Mouse (Mus musculus) cerebellum, postnatal 10 days (tissue): Measurements from ENCODE around the gene Spen.

Experiments
- DNase-seq, 2 experiments: peaks; one replicate each; pipeline ENCODE4 v3.0.0; 2021; ENCODE audit warnings: mixed read lengths in 2 of 2

Spen gene

DNA sequence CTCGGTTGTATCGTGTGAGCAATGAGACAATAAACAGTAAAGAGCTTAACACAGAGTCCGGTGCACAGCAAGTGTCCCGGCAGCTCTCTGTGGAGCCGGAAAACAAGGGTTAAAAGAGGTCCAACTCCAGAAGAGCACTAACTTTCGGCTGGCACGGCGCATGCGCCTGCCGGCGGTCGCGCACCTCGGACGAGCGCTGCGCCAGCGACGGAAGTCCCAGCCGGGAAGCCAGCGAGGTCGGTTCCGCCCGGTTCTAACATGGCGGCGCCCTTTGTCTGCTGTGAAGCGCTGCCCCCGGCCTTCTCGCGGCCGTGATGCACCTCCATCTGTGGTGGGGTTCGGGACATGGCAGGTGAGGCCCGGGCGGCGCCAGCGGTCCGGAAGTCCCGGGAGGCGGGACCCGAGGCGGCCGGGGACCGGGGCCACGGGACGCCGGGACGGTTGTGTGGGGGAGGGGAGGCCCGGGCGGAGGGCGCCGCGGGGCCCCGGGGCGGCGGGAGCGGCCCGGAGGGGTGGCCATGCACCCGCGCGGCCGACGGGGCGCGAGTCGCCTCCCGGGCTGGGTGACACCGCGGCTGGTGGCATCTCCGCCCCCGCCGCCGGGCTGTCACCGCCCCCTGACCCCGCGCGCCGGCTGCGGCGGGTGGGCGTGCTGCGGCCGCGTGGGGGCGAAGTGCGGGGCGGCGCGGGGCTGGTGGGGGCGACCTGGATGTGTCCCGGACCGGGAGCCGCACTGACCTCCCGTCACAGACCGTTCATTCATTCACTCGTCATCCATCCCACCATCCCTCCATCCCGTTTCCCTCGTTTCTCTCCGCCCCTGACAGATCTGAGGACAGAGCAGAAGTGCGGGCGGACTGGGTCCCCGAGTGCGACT, 93.7 kb downstream of the Spen start, which contains the start of gene Zbtb17:
Zbtb17 (plus strand) TSS at position 204 of the 877 bp plus-strand sequence.
- peak; percentile 94 to 95 for DNase-seq

DNA sequence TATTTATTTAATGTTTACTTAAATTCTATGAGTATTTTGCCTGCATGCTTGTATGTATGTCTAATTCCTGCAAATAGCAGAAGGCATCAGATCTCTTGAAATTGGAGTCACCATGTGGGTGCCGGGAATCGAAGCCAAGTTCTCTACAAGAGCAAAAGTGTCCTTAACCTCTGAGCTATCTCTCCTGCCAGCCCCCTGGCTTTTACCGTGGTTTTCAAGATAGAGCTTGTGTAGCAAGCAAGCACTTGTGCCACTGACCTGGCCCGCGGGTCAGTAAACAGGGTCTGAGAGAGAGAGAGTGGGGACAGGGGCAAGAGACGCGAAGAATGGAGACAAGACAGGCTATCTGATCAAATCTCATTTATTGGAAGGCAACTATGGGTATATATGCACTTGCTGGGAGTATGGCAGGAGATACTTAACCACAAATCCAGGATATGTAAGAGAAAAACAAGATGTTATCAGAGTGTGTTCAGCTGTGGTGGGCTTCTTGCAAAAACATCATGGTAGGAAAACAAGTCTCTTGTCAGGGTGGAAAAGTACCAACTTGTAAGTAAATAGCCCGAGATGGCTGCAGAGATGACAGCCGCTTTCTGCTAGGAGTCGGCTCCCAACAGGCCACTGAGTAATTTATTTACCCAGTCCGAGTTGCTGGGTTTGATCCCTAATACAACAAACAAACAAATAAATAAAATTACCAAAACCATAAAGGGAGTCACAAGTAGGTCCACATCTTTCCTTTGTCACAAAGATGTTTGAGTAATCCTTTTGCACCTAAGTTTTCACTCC, 94.6 kb downstream of the Spen start:
- no peak for DNase-seq

DNA sequence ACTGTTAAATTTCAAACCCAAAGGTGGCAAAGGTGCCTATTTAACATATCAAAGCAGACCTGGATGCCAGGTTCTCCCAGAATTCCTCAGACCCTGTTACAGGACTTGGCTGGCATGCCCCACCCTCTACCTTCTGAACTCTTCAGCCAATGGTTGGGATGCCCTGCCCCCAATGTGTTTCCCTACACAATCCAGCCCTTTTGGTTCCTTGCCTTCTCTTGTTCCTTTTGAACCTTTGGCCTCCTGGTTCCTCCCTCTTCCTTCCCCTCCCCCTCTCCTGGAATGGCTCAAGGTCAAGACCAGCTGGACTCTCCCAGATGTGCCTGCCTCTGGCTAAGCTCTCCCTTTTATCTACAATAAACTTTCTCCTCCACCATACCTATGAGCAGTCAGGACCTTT, 97.5 kb downstream of the Spen start:
- no peak for DNase-seq

DNA sequence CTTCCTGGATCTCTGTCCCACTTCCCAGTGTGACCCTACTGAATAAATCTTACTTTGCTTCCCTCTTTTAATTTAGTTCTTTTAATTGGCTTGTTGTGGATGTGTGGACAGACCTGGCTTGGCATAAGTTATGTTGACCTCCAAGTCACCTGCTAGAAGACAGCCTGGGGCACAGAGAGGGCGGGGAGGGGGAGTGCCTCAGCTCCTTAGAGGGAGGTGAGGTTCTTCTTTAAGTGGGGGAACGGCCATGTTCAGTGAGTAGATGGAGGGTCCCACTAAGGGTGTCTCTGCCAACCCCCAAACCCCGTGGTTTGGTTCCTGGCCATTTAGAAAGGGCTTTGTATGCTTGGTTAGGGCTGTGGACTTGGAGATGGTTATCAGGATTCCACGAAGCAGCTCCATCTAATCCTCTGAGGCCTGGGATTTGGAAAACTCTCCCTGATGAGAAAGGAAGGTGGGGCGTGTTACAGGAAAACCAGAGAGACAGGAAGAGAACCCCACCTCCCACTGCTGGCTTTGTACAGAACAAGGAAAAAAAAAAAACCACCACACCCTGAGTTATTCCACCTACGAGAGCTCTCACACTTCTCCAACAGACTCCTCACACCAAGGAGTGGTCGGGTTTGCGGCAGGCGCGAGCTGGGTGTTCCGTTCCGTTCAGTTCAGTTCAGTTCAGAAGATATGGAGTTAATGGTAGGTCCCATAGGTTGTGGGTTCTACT, 99.2 kb downstream of the Spen start:
- DNase-seq: no peak

DNA sequence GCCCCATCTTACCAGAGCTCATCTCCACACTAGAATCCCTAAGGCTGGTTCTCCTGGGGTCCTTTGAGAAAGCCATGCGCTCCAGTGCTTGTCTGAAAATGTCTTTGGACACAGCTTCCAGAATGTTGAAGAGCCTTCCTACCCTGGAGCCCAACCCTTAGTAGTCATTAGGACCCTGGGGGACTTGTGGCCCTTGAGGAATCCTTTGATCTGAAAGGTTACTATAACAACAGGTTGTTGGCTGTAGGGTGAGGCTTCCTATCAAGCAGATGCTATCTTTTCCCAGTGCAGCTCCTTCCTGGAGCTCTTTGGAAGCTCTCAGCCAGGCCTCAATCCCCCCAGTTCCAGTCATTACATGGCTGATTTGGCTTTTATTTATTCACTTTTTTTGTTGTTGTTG, 102.4 kb downstream of the Spen start, which contains the start of gene Srarp:
Srarp (minus strand) TSS at position 132 of the 400 bp plus-strand sequence.
- DNase-seq: no peak

DNA sequence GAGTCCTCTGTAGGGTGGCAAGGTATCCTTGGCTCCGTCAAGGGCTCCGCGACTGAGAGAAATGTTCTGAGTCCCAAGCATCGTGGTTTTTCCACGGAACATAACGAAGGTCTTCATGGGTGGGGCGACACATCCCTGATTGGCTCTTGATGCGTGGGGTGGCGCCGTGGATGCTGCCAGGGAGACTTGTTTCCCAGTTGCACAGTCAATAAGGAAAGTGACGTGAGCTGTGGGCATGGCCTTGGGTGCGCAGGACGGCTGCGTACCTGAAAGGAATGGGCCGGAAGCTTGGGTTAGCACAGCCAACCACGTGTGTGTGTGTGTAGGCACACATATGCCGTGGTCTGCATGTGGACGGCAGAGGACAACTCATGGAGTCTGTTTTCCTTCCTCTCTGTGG, 105.2 kb downstream of the Spen start:
- DNase-seq: no peak

DNA sequence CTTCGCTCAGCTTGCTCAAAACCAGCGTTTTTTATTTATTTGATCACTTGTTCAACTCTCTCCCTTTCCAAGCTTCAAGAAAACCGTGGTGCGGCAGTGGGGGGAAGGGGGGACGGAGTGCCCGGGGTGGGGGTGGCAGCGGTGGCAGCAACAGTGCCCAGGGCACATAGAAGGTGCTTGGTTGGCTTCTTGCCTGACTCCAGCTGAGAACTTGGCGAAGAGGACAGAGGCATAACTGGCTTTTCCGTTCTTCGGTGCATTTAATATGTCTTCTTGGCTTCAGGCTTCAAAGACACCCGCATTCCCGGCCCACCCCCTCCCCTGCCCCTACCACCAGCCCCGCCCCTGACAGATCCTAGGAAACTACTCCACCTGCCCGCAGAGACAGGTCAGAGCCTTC, 105.7 kb downstream of the Spen start:
- peak; percentile 78 to 81 for DNase-seq

DNA sequence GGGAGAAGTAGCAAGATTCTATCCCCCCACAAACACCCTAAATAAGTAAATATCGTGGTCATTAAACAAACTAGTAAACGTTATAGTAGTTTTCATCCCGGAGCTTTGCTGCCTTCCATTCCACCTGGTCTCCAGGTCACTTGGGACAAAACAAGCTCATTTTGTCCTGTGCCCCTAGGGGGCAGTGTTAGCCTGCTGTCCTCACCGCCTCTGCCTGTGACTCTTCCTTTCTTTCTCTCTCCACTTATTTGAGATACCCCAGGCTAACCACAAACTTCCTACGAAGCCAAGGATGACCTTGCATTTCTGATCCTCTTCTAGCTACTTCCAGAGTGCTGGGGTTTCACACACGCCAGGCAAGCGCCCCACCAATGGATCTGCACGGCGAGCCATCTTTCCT, 107.4 kb downstream of the Spen start:
- peak; percentile 86 to 88 for DNase-seq

DNA sequence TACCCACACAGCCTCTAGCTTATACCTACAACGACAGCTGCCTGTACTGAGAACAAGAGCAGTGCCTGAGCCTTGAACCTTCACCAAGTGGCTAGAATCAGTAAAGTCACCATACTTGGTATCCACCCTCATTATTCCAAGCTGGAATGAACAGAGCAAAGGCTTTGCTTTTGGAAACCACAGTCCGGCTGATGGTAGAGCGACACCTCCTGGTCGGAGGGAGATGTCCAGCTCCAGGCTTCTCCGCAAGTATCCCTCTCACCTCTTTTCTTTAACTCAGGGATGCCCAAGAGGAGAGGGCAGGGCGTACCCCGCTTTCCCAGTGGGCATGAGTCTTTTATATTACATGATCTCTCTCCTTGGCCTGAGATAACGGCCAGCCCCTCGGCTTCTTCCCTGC, 108.5 kb downstream of the Spen start:
- peak; percentile 56 to 60 for DNase-seq

DNA sequence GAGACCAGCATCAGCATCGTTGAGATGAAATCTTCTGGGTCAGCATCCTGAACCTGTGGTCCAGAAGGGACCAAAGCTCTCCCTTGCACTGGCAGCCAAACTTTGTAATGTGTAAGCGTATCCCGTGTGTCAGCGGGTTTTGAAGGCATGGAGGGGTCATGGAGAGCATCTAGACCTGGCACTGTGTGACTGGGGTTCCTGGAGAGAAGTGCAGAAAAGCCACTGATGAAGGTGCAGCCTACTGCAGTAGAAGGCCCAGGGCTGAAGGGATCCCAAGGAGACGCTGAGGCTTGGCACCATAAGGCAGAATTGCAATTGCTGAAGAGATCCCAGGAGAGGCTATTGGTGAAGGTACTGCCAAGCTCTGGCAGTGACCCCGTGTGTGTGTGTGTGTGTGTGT, 109.0 kb downstream of the Spen start:
- DNase-seq: no peak

DNA sequence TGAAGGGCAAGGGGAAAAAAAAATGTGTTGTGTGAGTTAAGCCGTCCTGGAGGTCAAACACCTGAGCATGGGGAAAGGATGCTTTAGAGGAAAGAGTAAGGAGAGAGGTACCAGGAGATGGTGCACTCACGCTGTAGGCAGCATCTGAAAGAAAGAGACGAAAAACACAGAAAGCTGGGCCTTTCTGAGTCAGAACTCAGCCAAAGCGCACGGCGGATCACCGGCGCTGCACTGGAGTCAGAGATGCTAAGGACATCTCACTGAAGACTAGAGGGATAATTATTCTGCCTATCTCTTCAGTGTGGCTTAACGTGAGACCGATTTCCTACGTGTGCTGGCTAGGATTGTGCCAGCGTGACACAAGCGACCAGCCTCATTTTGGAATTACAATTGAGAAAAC, 110.5 kb downstream of the Spen start:
- DNase-seq: no peak

DNA sequence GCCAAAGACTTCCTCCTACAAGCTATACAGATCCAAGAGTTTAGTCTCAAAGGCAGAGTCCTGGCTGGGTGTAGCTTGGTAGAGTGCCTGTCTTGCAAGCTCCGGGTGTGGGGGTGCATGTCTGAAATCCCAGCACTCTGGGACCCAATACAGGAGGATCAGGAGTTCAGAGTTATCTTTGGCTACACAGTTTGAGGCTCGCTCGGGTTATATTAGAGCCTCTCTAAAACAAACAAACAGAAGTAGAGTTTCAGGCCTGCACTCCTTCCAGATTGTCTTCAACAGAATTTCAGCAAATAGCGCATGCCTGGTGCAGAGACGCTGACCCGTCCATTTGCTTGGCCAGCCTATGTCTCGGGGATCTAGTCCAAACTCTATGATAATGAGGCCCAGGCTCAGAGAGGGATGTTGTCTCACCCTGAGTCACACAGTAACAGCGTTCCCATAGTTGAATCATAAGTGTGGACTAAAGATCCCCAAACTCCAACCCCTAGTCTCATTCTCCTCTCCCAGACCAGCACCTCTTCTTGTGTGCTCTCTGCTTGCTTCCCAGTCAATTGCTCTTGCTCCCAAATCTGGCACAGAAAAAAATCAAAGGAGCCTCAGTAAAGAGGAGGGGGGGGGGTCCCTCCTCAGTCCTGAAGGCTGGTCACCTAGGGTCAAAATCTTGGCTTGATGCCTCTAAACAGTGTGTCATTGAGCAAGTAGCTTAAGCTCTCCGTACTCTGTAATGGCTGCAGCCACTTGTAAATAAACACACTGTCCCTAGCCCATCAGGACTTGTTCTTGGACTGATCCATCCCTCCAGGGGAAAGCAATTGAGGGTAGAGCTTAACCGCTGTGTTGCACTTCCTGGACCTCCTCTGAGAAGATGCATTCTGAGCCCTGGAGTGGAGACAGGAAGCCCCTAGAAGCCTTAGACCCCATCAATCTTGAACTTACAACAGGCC, 111.3 kb downstream of the Spen start:
- no peak for DNase-seq

DNA sequence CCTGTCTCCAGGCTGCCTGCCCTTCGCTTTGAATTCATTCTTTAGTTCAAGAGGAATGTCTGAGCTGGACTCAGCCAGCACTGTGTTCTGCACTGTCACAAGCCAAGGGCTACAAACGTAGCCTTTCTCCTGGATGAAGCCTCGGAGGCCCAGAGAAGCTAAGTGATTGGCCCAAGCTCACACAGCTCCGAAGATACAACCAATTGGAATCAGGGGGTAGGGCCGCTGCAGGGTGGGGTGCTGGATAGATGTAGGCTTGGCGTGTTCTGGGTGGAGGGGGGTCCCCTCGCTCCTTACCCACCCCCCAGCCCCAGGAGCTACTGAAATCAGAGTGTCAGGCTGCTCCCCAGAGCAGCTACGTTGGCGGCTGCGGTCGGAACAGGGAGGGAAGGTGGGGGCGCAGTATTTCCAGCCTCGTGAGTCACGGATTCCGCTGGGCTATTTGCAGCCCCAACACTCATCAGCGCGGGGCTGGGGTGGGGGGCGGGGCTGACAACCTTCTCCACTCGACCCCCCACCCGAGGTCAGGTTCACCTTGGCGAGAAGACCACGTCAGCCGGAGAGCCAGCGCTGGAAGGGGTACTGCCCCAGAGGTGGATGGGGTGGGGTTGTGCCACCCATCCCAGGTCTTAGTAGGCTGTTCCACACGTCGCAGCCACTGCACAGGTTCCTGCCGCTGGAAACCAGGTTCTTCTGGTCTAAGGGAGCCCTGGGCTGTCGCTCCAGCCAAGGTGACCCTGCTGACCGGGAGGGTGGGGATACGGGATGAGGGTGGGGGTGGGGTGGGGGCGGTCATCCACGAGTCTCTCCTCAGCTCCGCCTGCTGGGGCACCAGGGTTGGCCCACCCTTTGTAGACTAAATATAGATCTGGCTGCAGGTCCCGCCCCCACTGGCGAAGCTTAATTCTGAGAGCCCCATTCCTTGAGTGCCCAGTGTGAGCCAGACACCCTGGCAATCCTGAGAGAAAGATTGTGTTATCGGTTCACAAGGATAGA, 112.6 kb downstream of the Spen start:
- peak; percentile 62 to 73 for DNase-seq

DNA sequence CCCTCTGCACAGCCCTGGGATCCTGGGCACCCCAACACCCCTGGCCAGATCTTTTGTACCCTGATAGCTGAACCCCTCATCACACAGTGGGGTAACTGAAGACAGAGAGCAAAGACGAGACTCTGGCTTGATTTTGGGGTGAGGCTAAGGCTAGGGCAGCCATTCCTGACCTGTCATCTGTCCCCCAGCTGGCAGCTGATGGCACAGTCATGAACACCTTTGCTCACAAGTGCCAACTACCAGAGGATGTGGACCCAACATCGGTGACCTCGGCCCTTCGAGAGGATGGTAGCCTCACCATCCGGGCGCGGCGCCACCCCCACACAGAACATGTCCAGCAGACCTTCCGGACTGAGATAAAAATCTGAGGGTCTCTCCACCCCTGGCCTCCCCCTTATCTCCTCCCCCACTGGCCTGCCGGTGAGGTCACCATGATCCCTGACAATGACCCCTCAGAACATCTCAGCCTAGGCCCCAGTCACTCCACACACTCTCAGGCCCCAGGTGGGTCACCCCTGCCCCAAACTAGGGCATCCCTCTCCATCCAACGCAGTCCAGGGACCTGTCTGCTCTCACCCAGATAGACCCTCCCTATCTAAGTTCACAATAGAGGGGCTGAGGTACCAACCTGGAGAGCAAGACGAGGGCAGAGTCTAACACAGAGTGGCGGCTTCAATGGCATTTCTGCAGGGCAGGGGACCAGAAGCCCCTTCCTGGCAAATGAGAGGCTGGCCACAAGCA, 114.5 kb downstream of the Spen start:
- no peak for DNase-seq

DNA sequence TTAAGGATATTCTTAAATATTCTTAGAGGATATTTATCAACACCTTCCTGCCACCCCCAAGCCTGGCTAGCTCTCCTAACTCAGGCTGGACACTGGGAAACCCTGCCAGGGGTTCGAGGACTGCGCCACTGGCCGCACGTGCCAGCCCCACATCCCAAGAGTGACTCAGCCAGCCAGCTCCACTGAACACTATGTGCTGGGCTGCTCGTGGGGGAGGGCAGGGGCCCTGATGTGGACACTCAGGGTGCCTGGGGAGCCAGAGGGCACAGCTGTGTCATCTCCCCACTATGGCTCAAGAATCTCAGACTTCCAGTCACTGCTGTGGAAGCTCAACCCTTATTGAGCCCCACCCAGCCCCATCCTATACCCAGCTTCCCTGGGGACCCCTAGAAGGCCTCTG, 115.1 kb downstream of the Spen start:
- DNase-seq: no peak

DNA sequence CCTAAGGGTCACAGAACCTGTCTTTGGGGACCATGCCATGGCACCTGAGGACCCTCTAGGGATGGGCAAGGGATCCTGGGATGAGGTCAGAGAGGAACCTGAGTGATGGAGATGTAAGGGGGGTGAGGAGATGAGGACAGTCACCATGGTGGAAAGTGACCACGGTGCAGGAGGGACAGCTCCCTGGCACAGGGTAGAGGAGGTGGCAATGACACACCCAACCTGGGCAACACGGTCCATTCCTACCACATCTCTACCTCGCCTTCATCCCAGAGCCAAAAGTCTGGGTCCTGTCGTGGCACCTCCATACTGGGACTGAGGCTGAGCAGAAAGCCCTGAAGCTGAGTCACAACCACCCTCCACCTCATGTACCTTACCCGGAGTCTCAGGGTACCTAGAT, 115.6 kb downstream of the Spen start:
- no peak for DNase-seq

DNA sequence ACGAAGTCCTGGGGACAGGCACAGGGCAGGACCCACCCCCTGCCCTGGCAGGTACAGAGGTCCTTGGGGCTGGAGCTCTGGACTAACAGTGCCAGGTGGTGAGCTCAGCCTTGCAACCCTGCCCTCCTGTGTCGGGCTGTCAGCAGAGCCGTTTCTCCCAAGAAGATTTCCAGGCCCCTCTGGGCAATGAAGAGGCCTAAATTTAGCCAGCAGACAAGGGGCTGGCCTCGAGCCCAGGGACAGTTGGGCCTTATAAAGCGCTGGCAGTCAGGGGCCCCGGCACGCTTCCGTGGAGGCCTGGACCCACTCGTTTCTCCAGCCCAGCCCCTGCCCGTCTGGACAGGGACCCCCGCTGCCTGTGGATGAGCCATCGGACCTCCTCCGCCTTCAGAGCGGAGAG, 117.0 kb downstream of the Spen start:
- peak; percentile 80 to 85 for DNase-seq

DNA sequence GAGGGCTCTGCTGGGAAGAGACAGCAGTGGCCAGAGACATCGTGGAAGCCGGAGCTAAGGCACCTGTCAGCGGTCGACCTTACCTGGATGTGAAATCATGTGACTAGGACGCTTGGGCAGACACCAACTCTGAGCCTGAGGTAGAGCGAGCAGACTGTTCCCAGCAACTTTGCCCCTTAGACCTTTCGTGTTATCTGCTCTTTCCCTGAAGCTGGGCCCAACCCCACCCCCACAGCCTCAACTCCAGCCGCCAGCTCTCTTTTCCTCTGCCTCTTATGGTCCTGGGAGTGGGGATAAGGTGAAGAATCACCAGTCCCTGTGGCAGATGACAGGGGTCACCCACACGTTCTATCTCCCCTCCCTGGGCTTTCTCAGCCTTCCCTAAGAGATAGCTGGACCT, 117.5 kb downstream of the Spen start:
- DNase-seq: no peak

DNA sequence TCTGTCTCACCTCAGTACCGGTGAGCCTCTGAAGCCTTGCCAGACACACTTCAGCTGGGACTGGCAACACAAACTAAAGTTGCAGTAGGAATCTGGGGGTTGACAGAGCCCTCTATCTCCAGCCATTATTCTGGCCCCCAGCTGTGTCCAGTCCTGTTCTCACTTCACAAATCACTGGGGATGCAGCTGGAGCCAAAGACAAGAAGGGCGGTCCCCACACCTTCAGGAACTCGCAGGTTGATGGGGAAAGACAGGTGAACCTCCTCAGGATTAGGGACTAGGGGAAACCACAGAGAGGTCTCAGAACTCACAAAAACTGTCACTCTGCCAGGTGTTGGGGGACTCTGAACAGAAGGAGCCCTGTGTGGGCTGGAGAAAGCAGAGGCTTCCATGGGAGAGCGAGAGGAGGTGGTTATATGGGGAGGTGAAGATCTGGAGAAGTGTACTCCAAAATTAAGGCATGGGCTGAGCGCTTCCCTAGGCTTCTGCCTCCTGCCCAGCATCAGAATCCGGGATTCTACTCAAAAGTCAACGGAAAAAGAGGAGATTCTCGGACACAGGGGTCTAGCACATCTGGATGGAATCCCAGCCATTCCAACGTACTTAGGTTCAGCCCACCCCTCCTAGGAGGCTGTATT, 118.1 kb downstream of the Spen start, which contains the start of gene Hspb7:
Hspb7 (plus strand) TSS at position 588 of the 638 bp plus-strand sequence.
- DNase-seq: no peak
